Mouse (Mus musculus): Measurements from ENCODE around the gene Ralgps2.
A peak's percentile ranks its signal among the peaks of the same experiment; 100 is the strongest.

The Ralgps2 gene

DNA sequence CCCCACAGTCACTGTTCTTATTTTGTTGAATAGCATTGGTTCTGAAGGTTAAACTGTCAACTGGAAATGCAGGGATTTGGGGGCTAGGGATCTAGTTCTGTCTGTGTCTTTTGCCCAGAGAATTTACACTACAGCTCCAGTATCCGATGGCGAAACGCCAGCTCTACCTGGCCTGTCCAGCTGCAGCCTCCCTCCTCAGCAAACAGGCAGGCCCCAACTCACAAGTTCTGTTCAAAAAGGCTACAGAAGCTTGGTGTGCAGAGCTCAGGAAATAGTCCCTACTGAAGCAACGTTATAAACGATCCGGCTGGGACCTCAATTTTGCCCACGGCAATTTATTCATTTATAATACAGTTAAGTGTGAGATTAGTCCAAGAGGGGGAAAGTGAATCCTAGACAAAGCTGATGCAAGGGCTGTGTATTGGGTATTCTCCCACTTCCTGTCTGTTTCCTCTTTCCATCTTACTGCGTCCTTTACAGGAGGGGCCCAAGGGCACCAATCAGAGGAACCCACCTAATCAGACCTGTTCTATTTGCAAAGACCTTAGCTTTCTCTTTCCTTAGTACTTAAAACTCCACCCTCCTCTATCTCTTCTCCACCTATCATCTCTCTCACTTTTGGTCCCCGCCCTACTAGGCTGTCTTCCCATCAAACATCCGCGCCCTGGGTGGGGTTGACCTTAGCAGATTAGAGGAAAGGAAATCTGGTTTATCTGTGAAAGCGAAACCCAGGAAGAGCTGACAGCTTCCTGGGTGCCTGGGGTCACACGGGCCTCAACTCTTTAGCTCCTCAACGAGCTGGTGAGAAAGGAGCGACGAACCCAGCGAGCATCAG, 16.7 kb upstream of the Ralgps2 start:
- peak; percentile 65 for DNase-seq (ENCODE audit: low read depth in 2 of 2, low spot score in 2 of 2)

DNA sequence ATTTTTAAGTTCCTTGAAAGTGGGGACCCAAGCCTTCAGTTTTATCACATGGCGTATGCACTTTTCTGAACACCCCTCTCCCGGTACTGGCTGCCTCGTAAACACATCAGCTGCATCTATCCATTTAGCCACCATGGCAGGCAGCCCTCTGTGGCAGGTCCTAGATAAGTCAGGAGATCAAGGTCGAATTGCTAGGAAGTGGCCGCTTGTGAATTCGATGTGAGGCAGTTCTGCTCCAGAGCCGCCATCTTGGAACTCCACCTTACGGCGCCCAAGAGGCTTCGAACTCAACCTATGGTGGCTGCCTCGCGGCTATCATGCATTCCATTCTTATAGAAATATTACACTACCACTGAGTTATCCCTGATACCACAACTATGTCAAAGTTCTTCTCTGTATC, 14.8 kb upstream of the Ralgps2 start:
- DNase-seq (ENCODE audit: low read depth in 2 of 2, low spot score in 2 of 2) = no peak

DNA sequence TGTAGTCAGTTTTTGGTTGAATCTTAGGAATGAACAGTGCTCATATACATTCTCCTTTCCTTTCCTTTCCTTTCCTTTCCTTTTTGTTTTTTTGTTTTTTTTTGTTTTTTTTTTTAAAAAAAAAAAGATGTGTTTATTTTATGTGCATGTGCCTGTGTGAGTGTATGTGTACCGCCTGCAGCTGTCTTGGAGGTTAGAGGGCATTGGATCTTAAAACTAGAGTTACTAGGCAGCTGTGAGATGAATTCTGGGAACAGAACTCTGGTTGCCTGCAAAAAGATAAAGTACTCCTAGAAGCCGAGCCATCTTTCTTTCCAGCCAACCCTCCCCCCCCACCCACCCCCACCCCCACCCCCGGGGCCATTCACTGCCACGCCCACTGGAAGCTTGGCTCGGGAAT, 10.9 kb upstream of the Ralgps2 start:
- DNase-seq (ENCODE audit: low read depth in 2 of 2, low spot score in 2 of 2) = no peak

DNA sequence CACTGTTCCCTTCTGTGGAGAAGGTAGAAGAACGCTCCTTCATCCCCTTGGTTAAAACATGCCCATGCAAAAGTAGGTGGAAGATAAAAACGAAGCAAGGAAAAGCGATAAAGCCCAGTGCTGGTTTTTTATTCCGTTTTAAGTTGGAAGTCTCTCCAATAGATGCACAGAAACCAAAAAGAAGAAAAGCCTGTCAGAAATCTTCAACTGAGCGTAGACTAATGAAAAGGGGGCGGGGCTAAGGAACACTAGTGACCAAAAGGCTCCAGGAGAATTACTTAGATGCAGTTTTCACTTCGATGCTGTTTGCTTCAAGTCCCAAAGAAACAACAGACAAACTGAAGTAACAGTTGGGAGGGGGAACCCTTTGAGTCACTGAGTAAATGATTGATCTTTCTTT, 1.2 kb upstream of the Ralgps2 start:
- no peak for DNase-seq (ENCODE audit: low read depth in 2 of 2, low spot score in 2 of 2)

DNA sequence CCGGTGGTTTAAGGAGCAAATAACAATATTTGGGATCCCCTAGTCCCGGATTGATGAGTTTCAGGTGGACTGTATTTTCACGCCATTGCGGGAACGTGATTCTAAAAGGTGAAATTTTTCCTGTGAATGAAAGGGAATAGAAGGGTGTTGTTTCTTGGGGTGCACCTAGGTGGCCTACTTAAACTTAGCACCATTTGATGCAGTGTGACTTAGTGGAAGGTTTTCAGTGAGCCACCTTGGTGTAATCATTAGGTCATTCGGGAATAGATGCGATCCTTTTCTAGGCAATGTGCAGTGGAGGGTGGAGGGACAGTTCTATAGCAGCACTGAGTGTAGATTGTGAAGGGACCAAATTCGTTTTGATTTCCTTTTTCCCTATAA, 706 bp upstream of the Ralgps2 start:
- no peak for DNase-seq (ENCODE audit: low read depth in 2 of 2, low spot score in 2 of 2)

DNA sequence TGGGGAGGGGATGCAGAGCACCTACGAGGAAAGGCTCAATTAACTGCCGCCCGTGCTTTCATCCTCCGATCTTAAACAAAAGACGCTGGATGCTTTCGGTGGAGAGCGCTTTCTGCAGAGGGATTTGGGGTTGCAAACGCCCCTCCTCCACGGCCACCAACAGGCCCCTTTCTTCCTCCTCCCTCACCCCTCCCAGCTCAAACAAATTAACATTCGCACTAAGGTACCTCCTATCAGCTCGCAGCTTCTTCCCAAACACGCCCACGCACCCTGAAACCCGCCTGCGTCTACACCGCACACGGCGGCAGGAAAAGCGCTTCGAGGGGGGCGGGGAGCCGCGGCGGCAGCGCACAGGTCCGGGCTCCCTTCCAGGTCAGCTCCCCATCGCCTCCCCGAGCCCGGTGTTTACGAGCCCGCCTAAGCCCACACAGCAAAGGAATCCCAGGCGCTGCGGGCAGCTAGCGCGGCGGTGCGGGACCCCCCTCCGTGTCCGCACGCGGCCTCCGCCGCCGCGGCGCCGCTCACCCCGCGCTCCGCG, 652 bp downstream of the Ralgps2 start:
- peak; percentile 59 to 75 for DNase-seq (ENCODE audit: low read depth in 2 of 2, low spot score in 2 of 2)

DNA sequence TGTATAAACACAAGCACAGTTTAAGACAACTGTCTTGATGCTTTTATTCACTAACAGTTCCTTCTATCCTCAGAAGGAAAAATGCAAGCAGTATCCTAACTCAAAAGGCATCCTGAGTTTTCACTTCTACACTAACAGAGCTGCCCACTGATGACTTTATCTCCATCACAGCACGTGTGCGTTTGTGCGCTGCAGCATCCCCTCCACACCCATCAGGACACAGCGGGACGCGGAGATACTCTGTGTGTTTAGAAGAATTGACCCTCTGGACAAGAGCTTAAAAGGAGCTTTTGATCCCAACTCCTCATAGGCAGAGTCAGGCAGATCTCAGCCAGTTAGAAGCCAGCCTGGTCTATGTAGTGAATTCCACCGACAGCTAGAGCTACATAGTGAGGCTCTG, 2.0 kb downstream of the Ralgps2 start:
- no peak for DNase-seq (ENCODE audit: low read depth in 2 of 2, low spot score in 2 of 2)

DNA sequence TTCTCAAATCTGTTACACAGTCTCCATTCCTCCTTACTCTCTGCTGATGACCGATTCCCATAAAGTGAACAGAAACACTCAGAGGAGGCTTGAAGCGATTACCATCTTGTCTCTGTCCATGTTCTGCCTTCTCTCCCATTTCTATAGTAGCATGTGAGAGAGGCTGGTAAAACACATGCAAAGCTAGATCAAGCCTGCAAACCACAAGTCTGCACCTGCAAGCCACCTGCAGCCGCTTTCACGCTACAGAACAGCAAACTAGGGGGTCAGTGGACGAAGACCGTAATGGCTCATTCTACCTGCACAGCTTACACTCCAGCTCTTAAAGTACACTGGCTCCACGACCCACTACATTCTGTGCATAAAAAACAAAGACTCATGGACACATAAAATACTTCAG, 5.7 kb downstream of the Ralgps2 start:
- no peak for DNase-seq (ENCODE audit: low read depth in 2 of 2, low spot score in 2 of 2)

DNA sequence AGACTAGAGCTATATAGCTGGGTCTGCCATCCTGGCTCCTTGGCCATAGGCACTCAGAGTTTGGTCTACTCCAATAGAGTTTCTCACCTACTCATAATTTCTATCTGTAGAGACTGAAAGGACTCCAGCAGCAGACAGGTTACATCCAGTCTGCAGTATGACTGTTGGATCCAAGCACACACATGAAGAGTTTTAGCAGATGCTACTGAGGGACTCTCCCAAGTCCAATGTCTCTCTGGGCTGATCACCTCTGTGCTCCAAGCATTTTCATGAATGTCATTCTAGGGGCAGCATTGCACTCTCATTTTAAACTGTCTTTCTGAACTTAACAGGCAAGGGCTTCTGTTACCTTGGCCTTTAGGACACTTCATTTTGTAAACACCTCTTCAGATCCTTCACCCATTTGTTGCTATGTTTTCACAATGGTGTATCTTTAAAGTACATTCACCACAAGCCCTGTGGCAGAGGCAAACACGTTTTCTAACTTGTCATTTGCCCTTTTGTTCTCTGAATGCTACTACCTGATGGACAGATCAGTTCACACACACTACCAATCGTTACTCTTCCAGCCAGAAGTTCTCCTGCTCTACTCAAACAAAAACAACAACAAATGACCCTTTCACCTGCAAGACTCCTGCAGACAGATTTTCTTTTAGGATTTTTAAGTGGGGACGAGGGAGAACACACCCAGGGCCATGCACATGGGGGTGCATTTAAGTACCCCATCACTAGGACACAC, 7.2 kb downstream of the Ralgps2 start:
- no peak for DNase-seq (ENCODE audit: low read depth in 2 of 2, low spot score in 2 of 2)

DNA sequence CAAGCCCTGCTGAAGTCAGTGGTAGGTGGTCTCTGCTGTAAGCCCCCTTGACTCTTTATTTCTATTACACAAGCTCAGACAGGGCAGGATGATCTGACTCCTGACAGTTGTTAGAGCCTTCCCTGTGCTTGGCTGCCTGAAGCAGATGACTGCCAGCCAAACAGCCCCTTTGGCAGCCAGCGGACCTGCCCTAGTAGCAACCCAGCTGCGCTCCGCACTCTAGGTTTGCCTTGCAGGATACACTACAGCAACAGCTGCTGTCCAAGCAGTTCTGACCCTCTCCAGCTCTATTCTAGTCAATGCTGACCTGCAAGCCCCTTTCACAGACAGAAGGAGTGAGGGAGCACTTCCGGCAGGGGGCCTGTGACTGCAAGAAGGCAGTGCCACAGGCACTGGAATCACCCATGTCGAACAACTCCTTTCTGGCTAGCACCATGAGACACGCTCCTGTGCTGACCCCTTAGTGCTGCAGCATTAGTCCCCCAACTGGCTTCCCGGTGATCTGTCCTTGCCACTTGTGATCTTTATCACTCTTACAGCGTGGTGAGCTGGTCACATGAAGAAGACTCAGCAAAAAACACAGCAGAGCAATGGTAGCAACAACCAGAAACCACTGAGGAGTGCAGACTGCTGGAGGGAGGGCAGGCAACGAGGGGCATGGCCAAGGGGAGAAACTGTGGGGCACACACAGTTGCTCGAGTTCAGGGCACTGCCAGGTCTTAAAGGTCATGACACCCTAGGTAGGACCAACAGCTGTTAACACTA, 8.1 kb downstream of the Ralgps2 start:
- no peak for DNase-seq (ENCODE audit: low read depth in 2 of 2, low spot score in 2 of 2)

DNA sequence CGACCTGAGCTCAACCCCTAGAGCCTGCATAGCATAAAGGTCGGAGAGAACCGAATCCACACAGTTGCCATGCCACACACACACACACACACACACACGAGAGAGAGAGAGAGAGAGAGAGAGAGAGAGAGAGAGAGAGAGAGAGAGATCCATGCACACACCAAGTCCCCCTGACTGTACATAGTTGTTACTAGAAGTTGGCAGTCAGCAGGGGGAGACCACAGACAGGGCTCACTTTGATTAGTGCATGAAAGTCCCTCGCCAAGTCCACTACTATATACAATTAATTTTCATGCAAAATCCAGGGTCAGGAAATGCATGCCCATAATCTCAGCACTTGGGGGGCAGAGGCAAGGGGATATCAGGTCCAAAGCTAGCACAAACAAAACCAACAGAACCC, 9.2 kb downstream of the Ralgps2 start:
- DNase-seq (ENCODE audit: low read depth in 2 of 2, low spot score in 2 of 2) = no peak

DNA sequence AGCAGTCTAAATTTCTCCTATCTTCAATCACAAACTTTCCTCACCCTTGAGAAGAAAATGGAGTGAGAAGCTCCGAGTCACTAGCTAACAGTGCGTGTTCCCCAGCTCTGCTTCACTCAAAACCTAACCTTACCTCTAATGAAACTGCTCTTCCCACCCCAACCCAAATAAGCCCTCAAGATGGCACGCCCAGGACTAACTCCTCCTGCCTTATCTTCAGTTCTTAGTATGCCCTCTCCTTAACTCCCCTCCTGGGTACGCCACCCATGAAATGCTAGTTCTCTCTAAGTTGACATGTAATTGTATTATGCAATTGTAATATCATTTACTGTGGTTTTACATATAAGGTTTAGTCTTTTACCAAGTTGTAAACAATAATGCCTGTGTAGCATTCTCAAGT, 11.2 kb downstream of the Ralgps2 start:
- no peak for DNase-seq (ENCODE audit: low read depth in 2 of 2, low spot score in 2 of 2)

DNA sequence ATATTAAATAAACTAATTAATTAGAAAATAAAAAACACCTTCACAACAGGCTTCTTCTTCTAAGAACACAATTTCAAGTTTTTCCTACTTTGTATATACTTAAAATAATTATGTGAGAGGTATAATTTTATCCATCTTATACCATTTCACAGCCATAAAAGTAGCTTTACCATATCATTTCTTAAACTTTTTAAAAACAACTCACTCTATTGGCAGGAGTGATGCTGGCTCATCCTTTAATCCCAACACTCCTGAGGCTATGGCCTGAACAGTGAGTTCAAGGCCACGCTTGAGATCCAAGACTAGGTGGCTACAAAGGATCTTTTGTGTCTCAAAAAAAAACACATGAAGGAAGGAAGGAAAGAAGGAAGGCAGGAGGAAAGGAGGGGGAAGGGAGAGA, 15.9 kb downstream of the Ralgps2 start:
- DNase-seq (ENCODE audit: low read depth in 2 of 2, low spot score in 2 of 2) = no peak

DNA sequence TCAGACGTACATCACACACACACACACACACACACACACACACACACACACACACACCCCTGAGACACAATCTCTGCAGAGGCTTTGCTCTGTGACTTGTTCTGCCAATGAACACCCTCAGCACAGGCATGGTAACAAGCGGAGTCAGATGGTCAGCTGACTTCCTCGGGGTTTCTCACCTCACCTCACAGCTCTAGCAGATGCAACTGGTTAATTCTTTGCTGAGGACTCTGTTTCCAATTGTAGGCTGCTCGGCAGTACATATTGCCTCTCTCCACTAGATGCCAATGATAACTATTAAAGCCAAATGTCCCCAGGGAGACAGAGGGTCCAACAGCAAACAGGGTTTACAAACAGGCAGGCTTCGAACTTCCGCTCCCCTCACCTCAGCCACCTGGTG, 16.5 kb downstream of the Ralgps2 start:
- DNase-seq (ENCODE audit: low read depth in 2 of 2, low spot score in 2 of 2) = no peak

DNA sequence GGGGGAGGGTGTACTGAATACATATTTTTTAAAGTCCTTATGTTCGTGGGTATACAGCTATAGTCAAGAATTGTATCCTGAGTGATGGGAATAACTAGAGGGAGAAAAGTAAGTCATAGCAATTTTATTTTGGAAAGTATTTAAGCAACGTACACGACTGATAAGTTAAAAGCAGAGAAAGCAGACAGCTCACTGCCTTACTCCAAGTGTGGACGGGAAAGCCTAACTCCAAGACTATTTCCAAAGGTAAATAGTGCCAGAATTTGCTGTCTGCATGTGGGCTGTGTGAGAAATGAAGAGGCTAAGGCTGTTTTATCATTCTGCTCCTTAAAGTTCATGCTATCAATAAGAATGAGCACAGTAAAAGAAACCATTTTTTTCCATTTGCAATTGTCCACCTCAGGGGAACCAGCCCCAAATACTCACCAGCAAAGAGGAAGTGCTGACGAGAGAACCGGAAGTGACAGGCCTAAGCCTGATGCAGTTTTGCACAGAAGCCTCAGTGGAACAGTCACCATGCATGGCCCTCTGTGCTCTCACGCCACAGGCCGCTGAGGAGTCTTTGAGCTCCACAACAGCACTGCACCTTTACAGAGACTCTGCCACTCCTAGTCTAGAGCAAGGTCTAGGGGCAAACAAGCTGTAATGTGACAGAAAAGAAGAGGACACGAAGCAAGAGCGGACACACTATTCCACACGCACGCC, 18.0 kb downstream of the Ralgps2 start:
- no peak for DNase-seq (ENCODE audit: low read depth in 2 of 2, low spot score in 2 of 2)

DNA sequence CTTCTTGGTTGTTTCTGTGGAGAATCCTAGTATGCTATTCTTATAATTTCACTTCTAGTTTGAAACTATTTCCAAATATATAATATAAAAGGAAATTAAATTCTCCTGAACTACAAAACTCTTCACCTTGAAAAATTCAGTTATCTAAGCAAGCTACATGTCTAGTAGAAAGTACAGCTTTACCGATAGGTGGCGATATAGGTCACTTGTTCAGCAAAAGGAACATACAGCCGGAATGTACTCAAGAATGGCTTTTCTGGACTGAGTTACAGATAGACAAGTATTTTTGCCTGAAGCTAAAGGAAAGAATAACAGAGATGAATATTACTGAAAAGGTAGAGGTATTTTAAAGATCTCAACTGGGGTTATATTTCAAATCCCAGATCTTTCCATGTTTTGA, 22.0 kb downstream of the Ralgps2 start:
- DNase-seq (ENCODE audit: low read depth in 2 of 2, low spot score in 2 of 2) = peak; percentile 35 to 64

DNA sequence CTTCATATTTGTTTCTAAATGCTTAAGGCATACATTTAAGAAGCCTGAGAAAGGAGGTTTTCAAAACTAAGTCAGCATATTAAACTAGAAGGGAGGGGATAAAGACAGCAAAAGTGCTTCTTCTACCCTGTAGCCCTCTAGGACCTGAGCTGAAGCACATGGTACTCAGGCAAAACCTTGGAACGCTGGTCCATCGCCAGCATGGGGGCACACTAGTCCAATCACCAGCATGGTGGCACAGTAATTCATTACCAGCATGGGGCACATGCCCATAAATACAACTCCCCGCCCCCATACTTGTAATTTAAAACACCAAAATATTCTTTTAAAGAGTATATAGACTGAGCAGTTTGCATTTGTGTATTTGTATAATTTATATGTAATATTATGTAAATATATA, 23.1 kb downstream of the Ralgps2 start:
- no peak for DNase-seq (ENCODE audit: low read depth in 2 of 2, low spot score in 2 of 2)

DNA sequence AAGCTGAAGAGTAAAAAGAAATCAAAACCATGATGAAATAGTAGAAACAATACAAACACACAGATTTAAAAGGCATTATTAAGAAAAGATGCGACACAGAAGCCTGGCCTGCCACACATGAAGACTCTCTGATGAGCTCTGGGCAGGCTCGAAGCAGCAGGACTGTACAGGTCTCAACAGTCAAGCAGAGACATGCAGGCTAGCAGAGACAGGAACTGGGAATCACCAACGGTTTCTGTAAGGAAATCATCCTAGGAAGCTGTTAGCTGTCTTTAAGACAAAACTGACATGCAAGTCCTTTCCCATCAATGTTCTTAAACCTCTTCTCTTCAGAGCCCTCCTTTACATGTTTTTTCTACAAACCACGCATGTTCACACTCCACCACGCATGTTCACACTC, 24.5 kb downstream of the Ralgps2 start:
- DNase-seq (ENCODE audit: low read depth in 2 of 2, low spot score in 2 of 2) = no peak

DNA sequence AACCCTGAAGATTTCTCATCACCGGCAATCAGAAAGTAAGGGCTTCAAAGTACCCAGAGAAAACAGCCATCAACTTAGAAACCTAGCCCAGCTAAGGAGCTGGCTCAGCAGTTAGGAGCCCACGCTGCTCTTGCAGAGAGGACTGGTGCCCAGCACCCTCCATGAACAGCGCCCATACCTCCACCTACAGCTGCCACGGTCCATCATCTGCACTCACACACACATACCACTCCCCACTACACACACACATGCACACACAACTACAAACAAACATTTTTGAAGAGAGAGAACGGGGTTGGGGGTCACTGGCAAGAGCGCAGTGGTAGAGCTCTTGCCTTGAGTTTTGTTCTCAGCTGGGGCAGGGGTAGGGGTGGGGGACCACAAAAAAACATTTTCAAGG, 26.2 kb downstream of the Ralgps2 start:
- no peak for DNase-seq (ENCODE audit: low read depth in 2 of 2, low spot score in 2 of 2)

DNA sequence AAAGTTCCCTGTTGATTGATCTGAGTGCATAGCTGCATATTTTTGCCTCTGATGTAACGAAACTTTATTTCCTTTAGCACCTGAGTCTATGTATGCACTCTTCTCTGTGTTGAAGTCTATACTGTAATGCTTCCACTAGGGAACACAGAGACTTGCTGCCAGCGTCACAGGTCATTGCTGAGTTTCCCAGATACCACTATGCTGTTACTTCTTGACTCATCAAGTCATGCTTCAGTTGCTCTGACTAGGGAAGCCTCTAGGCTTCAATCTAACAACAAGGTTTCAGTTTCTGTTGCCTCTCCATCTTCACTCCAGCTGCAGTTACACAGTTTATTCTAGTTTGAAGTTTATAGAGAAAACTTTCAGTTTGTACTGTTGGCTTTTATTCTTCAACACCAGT, 28.5 kb downstream of the Ralgps2 start:
- no peak for DNase-seq (ENCODE audit: low read depth in 2 of 2, low spot score in 2 of 2)

DNA sequence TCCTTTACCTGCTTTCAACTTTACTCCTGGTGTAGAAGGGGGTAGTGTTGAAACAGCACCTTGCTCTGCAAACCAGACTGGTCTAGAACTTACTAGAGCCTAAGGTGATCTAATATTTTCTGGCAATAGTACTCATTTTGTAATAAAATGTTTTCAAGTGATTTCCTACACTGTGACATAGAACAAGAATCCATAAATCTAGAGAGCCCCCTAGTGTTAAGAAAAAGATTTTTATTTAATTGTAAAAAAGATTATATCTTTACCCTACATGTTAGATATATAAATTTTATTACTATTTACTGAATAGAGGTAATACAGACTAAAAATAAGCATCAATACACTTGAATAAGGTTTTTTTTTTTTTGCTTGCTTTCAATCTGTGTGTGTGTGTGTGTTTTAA, 29.6 kb downstream of the Ralgps2 start:
- no peak for DNase-seq (ENCODE audit: low read depth in 2 of 2, low spot score in 2 of 2)

Measured in CD8-positive naive resting alpha-beta T cell, adult 2 months (primary cell).